Mouse (Mus musculus) spleen, adult 2 months (tissue): ENCODE data around the gene Trim54.

ENCODE experiments used
- CTCF ChIP-seq: fragments of 200-500 bp; IDR thresholded peaks from 2 replicates; pipeline ENCODE4 v1.5.1; 2011; ENCODE audit warnings: mild to moderate bottlenecking, inconsistent platforms; ENCODE audit not compliant: insufficient read depth, insufficient read length, insufficient replicate concordance; ENCODE audit errors: extremely low read depth
- POLR2A ChIP-seq: fragments of 200-500 bp; IDR thresholded peaks from 2 replicates; pipeline ENCODE4 v1.6.1; 2011; ENCODE audit warnings: low read depth, low read length, inconsistent platforms

DNA sequence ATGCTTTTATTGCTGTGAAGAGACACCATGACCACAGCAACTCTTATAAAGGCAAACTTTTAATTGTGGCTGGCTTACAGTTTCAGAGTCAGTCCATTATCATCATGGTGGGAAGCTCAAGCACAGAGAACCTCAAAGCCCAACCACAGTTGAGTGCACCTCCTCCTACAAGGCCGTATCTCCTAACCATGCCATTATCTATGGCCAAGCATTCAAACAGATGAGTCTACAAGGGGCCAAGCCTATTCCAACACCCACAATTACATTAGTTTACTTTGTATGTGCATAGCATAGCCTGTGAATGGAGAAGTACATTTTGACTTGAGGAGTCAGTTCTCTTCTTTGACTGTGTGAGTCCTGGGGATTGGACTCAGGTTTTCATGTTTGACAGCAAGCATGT lies 48.4 kb downstream of the Trim54 start:
- TF ChIP-seq CTCF, result no peak
- TF ChIP-seq POLR2A, result no peak
